Mouse (Mus musculus): Measurements from ENCODE around the gene Gga2. TPM values are rescaled to one million over a fixed set of nuclear protein-coding genes. Genes with fewer than 3 reads are reported as not detected.

Gga2 gene
- total and polyA plus RNA-seq, 3 experiments, result 29.5 to 95.3 (median 30.1) TPM

GRCm38 (mm10) chr7:121955802-121956201 lies 65.2 kb downstream of the Gga2 start:
- TF ChIP-seq ELF1 (IDR thresholded peaks at IDR 0.05; ENCODE audit: low read depth, low read length) (no peak), CHD2 (IDR thresholded peaks at IDR 0.05; ENCODE audit: low read length) (no peak), ZNF384 (IDR thresholded peaks at IDR 0.05; ENCODE audit: low read depth, low read length) (no peak), EP300 (IDR thresholded peaks at IDR 0.05; ENCODE audit: low read depth in 1 of 2, low read length in 2 of 2) (no peak), RCOR1 (IDR thresholded peaks at IDR 0.05; ENCODE audit: low read depth, low read length) (no peak), CTCF (IDR thresholded peaks at IDR 0.05 in 2 of 3, conservative IDR thresholded peaks at IDR 0.05 in 1 of 3; ENCODE audit: control insufficient read depth in 1 of 3, insufficient read depth in 1 of 3, low read depth in 2 of 3, low read length in 3 of 3, poor library complexity in 1 of 3, severe bottlenecking in 1 of 3) (no peak), RAD21 (IDR thresholded peaks at IDR 0.05; ENCODE audit: low read depth, low read length) (no peak), POLR2A (IDR thresholded peaks at IDR 0.05; ENCODE audit: control insufficient read depth in 1 of 2, insufficient read depth in 1 of 2, low read depth in 1 of 2, low read length in 2 of 2, poor library complexity in 1 of 2) (no peak), MAFK (IDR thresholded peaks at IDR 0.05; ENCODE audit: borderline replicate concordance, low read depth, low read length) (no peak), UBTF (IDR thresholded peaks at IDR 0.05; ENCODE audit: borderline replicate concordance, insufficient read depth, low read depth, low read length) (no peak), ETS1 (IDR thresholded peaks at IDR 0.05; ENCODE audit: low read depth, low read length) (no peak), NELFE (IDR thresholded peaks at IDR 0.05; ENCODE audit: low read depth, low read length) (no peak)
- H3K9me3 ChIP-seq (replicated peaks; ENCODE audit: insufficient read depth, low read length), result no peaks in the 10 kb centered on the region
- no peak overlapping the region for H3K4me3 ChIP-seq (ENCODE audit: control insufficient read depth in 1 of 2, insufficient read depth in 1 of 2, low read depth in 2 of 2, low read length in 2 of 2)
- no peaks in the 10 kb centered on the region for H3K79me2 ChIP-seq (ENCODE audit: control insufficient read depth, insufficient read depth, low read length, poor library complexity)
- no peaks in the 10 kb centered on the region for H3K27me3 ChIP-seq (ENCODE audit: control insufficient read depth in 1 of 2, insufficient read depth in 2 of 2, low read length in 2 of 2)
- DNase-seq (ENCODE audit: low read depth, low spot score), result no peak
- H3K9ac ChIP-seq (ENCODE audit: control insufficient read depth, low read depth, low read length, poor library complexity, severe bottlenecking), result no peak overlapping the region
- no peaks in the 10 kb centered on the region for H3K4me1 ChIP-seq (ENCODE audit: control insufficient read depth in 1 of 2, insufficient read depth in 2 of 2, low read length in 2 of 2)
- peaks cover 0 to under 1% of the 10 kb centered on the region in 2 experiments; a peak in 2 of 4 replicates for H3K36me3 ChIP-seq (ENCODE audit: control insufficient read depth in 1 of 2, insufficient read depth in 2 of 2, low read length in 2 of 2)
- no peak overlapping the region for H3K27ac ChIP-seq (ENCODE audit: control insufficient read depth, low read depth, low read length)

DNA sequence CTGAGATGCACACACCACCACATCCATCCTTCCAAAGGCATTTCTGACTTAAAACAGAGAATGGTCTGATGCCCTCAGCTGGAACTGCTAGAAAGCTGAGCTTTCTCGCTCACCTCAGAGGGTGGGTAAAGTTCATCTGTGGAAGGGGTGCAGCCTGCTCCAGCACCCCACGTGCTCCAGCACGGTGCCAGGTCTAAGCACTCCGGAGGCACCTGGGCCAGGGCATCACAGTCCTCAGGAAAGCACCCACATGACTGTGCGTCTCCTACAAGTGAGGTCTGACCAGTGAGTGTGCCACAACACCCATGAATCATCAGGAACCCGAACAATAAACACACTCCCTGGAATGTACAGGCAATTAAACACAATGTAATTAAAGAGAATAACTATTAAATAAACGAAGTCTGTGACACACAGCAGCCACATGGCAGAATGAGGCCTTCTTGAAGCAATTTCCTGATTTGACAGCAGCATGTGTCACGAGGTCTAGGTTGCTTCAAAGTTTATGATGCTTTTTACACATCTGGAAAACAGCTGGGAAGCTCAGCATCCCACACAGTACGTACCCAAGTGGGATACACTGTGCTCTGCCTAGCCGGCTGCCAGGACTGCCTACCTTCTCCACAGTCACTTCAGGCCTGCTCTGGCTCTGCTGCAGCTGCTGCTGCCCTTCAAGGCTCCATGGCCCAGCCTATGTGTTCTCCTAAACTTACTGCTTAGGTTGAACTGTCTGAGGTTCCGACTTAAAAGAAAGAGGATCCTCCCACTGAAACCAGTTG lies 65.9 kb downstream of the Gga2 start:
- DNase-seq (ENCODE audit: low read depth, low spot score), result no peak
- Histone ChIP-seq H3K36me3 (ENCODE audit: control insufficient read depth in 1 of 2, insufficient read depth in 2 of 2, low read length in 2 of 2) (peaks cover 0 to 2% of the 10 kb centered on the region in 2 experiments; a peak in 2 of 4 replicates), H3K9ac (ENCODE audit: control insufficient read depth, low read depth, low read length, poor library complexity, severe bottlenecking) (no peak overlapping the region), H3K27me3 (ENCODE audit: control insufficient read depth in 1 of 2, insufficient read depth in 2 of 2, low read length in 2 of 2) (no peaks in the 10 kb centered on the region), H3K4me1 (ENCODE audit: control insufficient read depth in 1 of 2, insufficient read depth in 2 of 2, low read length in 2 of 2) (0 out of 4 replicates have a peak, but pooled peaks cover 0 to 1% of the 10 kb centered on the region in 2 experiments), H3K27ac (ENCODE audit: control insufficient read depth, low read depth, low read length) (no peak overlapping the region), H3K9me3 (replicated peaks; ENCODE audit: insufficient read depth, low read length) (no peaks in the 10 kb centered on the region), H3K4me3 (ENCODE audit: control insufficient read depth in 1 of 2, insufficient read depth in 1 of 2, low read depth in 2 of 2, low read length in 2 of 2) (no peak overlapping the region), H3K79me2 (ENCODE audit: control insufficient read depth, insufficient read depth, low read length, poor library complexity) (no peaks in the 10 kb centered on the region)
- TF ChIP-seq UBTF (IDR thresholded peaks at IDR 0.05; ENCODE audit: borderline replicate concordance, insufficient read depth, low read depth, low read length) (no peak), RCOR1 (IDR thresholded peaks at IDR 0.05; ENCODE audit: low read depth, low read length) (no peak)

- H3K27me3 ChIP-seq (ENCODE audit: control insufficient read depth in 1 of 2, insufficient read depth in 2 of 2, low read length in 2 of 2), result no peaks in the 10 kb centered on the region
- no peak for DNase-seq (ENCODE audit: low read depth, low spot score)
- no peak overlapping the region for H3K4me3 ChIP-seq (ENCODE audit: control insufficient read depth in 1 of 2, insufficient read depth in 1 of 2, low read depth in 2 of 2, low read length in 2 of 2)
- peaks cover 0 to 2% of the 10 kb centered on the region in 2 experiments; a peak in 2 of 4 replicates for H3K36me3 ChIP-seq (ENCODE audit: control insufficient read depth in 1 of 2, insufficient read depth in 2 of 2, low read length in 2 of 2)
- peaks cover 0 to 6% of the 10 kb centered on the region in 2 experiments; a peak in 1 of 4 replicates for H3K4me1 ChIP-seq (ENCODE audit: control insufficient read depth in 1 of 2, insufficient read depth in 2 of 2, low read length in 2 of 2)
- no peak for TF ChIP-seq HCFC1 (IDR thresholded peaks at IDR 0.05; ENCODE audit: low read depth, low read length)
- no peaks in the 10 kb centered on the region for H3K79me2 ChIP-seq (ENCODE audit: control insufficient read depth, insufficient read depth, low read length, poor library complexity)
- no peaks in the 10 kb centered on the region for H3K9me3 ChIP-seq (replicated peaks; ENCODE audit: insufficient read depth, low read length)
- no peak overlapping the region for H3K27ac ChIP-seq (ENCODE audit: control insufficient read depth, low read depth, low read length)
- no peak overlapping the region for H3K9ac ChIP-seq (ENCODE audit: control insufficient read depth, low read depth, low read length, poor library complexity, severe bottlenecking)
These were observed 73.5 kb downstream of the Gga2 start for GRCm38 (mm10) chr7:121947513-121947912.

Data from MEL (cell line).